Mouse (Mus musculus) c-Kit-positive CD71-negative TER-119-negative erythroid progenitor cells, embryonic 14.5 days (primary cell): ENCODE measurements at regions not wholly inside any gene's neighbourhood (a gene's known extent, or its start where the extent isn't known, plus 50 kb on each side); places are given as distances from the start of the nearest gene placed in this dataset.

Experiments
- DNase-seq: peaks from one replicate; pipeline ENCODE4 v3.0.0-alpha.2; 2013; ENCODE audit warnings: low read depth

DNA sequence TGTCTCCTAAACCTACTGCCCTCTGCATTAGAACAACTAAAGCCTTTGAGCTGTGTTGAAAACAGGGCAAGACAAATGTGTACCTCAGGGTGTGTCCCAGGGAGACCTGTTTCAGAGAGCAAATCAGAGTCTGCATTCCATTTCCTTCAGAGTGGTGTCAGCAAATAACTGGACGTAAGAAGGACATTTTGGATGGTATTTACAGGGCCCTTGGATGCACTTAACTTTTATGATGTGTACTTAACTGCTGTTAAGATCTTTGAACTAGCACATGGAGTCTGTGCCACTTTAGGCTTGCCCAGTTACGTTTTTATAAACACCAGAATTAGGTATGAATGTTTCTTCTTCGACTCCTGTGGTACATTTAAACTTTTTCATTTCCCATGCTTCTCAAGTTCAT, 123.0 kb upstream of the Mmadhc start:
- DNase-seq = no peak

DNA sequence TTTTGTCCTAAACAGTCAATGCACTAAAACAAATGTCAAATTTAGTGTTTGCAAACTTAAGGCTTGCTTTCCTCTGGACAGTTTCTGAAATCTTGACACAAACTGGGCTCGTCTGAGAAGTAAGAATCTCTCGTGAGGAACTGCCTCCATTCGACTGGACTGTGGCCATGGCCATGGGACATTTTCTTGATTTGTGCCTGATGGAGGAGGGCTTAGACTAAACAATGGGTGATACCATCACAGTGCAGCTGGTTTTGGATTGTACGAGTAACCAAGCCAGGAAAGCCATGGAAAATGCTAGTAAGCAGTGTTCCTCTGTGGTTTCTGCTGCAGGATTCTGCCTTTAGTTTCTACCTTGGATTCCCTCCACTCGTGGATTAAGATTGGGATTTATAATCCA, 121.0 kb upstream of the Mmadhc start:
- DNase-seq = no peak

DNA sequence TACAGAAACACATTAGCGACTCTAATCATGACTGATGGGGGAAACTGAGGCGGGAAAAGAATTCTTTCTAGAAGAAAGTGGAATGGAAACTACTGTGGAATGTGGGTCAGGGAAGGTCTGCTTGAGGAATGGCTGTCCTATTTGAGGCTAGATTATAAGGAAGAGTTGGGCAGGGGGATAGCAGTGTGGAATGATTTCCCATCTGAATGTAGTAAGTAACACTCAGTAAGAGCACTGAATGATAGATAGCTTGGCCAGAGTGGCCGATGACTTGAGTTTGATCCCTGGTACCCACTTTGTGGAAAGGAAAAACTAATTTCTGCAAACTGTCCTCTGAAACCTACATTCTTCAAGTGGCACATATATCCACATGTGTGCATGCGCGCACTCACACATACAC, 120.5 kb upstream of the Mmadhc start:
- DNase-seq = no peak

GRCm38 (mm10) chr2:50416056-50416455, 119.5 kb upstream of the Mmadhc start:
- DNase-seq = no peak

- no peak for DNase-seq
Measured at GRCm38 (mm10) chr2:50405932-50406331, 109.3 kb upstream of the Mmadhc start.

DNA sequence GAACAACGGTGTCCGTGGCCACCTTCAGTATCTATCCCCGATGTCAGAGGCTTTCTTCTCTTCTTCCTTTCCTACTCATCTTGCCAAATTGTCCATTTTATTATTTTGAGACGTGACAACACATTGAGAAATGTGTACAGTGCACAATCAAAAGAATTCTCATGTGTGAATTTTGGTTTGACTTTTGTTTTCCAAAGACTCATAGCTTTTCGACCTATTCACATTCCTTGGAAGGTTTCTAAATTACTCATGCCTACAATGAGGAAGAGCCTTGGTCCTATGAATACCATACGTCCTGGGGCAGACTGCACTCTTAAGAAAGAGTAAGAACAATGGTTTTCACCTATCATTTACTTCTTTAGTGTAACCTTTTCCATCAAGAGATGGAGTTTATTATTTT, 106.5 kb upstream of the Mmadhc start:
- DNase-seq = no peak

DNA sequence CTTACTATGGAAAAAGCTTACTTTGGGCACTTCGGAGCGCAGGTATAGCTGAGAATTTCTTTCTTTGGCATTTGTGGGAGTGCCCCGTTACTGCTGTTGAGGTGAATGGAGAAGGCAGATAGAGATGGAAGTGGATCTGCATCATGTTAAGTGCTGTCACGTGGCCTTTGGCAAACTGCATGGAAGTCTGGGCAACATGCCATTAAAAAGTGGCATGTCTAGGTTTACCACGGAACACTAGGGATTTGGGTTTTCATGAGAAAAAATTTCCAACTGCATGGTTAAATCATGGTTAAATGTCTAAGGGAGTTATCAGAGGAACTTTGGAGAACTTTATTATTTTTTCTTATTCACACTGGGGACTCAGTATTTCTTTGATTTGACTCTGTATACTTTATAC, 102.0 kb upstream of the Mmadhc start:
- no peak for DNase-seq

DNA sequence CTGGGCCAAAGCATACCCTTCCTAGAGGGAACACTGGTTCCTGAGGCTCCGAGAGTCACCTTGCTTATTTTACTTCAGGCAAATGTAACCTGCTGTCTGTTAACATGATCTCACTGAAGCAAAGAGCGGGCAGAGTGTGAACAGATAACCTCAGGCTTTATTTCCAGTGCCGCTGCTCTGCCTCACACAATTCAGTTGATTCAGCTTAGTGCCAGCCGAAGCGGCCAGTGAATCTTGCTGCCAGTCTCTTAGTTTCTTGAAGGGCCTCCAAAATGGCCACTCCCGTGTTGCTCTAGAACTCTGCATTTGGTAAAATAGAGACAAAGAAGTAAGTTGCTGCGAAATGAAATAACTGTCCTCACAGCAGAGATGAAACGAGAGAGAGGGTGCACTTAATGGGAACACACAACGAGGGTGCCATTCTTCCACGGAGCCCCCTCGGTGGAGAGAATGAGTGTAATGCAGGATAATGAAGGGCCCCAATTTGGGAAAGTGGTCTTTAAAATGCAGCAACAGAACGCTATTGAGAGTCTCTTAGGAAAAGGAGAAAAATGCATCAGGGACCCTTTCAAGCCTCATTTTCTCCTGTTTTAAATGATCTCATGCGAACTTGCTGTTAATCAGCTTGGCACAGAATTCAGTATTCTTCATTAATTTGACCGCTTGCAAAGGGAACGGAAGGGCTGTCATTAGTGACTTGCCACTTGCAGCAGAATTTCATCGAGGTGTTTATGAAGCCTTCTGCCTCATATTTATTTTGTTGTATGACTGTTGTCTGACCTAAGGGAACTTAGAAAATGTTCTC, 81.2 kb upstream of the Mmadhc start:
- no peak for DNase-seq

- no peak for DNase-seq
Measured at GRCm38 (mm10) chr2:50373626-50374025, 77.0 kb upstream of the Mmadhc start.

DNA sequence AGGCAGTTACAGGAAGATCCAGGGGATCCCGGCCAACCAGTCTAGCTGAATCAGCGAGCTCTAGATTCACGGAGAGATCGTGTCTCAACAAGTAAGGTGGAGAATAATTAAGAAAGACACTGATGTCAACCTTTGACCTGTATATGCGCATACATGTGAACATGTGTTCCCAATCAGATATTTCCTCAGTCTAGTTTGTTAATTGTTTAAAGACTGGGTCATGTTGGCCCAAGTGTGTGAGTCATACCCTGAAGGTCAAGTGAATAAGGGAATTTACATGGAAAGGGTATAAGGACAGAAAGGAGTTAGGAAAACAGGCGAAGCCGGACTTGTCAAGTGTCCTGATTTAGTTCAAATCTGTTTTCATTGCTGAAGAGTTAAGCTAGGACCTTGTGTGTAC, 76.4 kb upstream of the Mmadhc start:
- DNase-seq = no peak

DNA sequence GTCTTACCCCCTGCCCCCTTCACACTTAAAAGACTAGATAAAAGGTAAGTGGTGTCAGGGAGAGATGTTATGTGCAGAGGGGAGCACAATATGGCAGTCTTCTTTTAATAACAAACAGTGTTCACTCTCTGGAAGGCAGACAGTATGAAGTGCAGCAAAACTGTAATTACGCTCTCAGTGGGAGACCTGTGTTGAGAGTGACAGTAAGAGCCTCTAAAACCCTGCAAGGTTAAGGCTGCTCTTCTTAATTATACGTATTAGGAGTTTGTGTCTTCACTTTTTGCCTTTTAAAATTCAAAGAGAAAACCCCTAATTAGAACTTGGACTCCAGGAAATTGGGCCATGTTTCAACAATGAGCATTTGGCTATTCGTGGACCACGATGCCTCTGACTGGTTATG, 72.2 kb upstream of the Mmadhc start:
- DNase-seq = no peak

GRCm38 (mm10) chr2:50368351-50368750, 71.8 kb upstream of the Mmadhc start:
- DNase-seq = no peak

GRCm38 (mm10) chr2:50365221-50365620, 68.6 kb upstream of the Mmadhc start:
- no peak for DNase-seq

DNA sequence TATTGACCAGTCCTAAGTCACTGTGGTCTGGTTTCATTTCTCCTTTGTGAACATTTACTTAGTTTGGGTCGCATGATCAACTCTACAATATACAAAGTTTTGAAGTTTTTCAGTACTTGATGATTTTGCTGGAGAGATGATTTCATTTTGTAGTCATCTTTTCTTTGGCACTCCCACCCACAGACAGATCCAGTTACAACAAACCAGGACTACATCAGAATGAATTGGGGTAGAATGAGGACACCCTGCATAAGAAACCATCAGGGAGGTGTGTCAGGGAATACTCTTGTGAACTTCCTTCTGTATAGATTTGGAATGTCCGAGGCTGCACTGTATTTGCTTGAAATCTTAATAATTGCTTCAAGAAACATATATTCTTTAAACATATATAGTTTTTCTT, 59.5 kb upstream of the Mmadhc start:
- DNase-seq = no peak

DNA sequence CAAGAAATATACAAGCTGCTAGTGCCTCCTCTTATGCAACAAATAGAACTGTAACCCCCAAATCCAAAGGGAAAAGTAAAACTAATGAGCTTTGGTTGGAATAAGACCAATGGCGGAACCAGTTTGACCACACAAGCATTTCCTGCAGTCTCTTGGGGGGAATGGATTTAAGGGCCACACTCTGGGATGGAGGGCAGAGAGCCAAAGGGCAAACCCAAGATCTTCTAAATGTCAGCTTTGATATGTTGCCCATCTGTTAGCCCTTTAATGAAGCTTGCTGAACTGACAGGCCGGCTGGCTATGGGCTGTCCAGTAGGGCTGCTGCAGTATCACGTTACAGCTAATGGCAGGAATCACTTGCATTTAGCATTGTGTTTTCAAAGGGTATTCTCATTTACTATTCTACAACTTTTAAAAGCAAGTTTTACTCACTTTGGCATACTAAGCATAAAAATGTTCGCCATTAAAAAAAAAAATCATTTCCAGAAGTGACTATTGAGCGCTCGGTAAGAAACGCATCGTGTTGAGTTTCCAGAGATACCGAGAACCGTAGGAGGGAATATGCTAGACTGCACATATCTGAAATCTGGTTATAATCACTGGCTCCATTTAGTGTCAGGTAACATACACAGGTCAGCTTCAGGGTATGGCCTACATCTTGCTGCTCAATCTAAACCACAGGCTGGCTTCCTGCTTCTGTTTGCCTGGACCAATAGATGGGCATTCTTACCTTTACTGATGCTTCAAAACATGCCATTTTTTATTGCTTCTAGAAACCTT, 51.1 kb upstream of the Mmadhc start:
- DNase-seq = no peak
